Comparison of ENCODE assay signal across 22 mouse cellular contexts in the genomic region with DNA sequence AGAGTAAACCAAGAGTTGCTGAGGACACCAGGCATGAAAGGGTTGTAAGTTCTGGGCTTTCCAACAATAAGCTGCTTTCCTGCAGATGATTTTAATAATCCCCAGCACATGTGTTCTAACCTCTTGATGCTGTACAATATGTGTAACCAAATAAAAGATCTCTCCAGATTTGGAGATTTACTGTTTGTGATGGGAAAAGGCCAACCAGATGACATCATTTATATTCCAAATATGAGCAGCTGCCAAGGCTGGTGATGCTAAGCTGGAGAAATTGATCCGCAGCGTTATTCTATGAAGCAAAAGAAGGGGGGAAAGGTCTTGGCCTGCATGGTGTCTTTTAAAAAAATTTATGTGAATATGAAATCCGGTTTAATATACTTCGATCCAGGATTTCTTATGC.
"Had no signal": no experiment of that assay in that cellular context is flagged by ENCODE, and none has a peak within 500 bp of the region (broad histone marks: within the 10 kb centered on the region; RNA-seq: fewer than 3 reads in every experiment).

No protein-coding gene starts in this region.

- H3K27me3 ChIP-seq: kidney, embryonic 15.5 days; limb, embryonic 12.5 days; liver, embryonic 13.5 days; neural tube, embryonic 12.5 days; neural tube, embryonic 15.5 days; stomach, embryonic 15.5 days had no signal

- ATAC-seq: intestine, postnatal 0 days had no signal

- DNase-seq: kidney, adult 2 months; kidney, postnatal 10 days; kidney, postnatal 36 days; layer of hippocampus, postnatal 36 days; liver, embryonic 13.5 days; lung, adult 2 months; lung, postnatal 14 days; lung, postnatal 4 days; midbrain, embryonic 14.5 days; right cerebral cortex, adult 18-20 months; right cerebral cortex, postnatal 14 days; right cerebral cortex, postnatal 4 days; spleen, adult 18-20 months; thymus, postnatal 25 days had no signal

- H3K9me3 ChIP-seq: kidney, embryonic 15.5 days; limb, embryonic 12.5 days; liver, embryonic 13.5 days; neural tube, embryonic 12.5 days; neural tube, embryonic 15.5 days; stomach, embryonic 15.5 days had no signal

- H3K4me2 ChIP-seq: kidney, embryonic 15.5 days; limb, embryonic 12.5 days; liver, embryonic 13.5 days; midbrain, embryonic 11.5 days; neural tube, embryonic 12.5 days; neural tube, embryonic 15.5 days; stomach, embryonic 15.5 days had no signal

- H3K27ac ChIP-seq: kidney, embryonic 15.5 days; left cerebral cortex, adult 2 months; limb, embryonic 12.5 days; liver, embryonic 13.5 days; neural tube, embryonic 12.5 days; neural tube, embryonic 15.5 days; stomach, embryonic 15.5 days had no signal

- H3K4me1 ChIP-seq: limb, embryonic 12.5 days; liver, embryonic 13.5 days; neural tube, embryonic 12.5 days; neural tube, embryonic 15.5 days; stomach, embryonic 15.5 days had no signal

- H3K36me3 ChIP-seq: kidney, embryonic 15.5 days; limb, embryonic 12.5 days; liver, embryonic 13.5 days; neural tube, embryonic 12.5 days; neural tube, embryonic 15.5 days; stomach, embryonic 15.5 days had no signal

- H3K9ac ChIP-seq: kidney, embryonic 15.5 days; limb, embryonic 12.5 days; liver, embryonic 13.5 days; neural tube, embryonic 12.5 days; neural tube, embryonic 15.5 days; stomach, embryonic 15.5 days had no signal

- H3K4me3 ChIP-seq: kidney, embryonic 15.5 days; left cerebral cortex, adult 2 months; limb, embryonic 12.5 days; liver, embryonic 13.5 days; neural tube, embryonic 12.5 days; neural tube, embryonic 15.5 days; stomach, embryonic 15.5 days had no signal
